Mouse (Mus musculus) frontal cortex, postnatal 36 days (tissue): Measurements from ENCODE around the gene Slc23a2.

Experiments used
- DNase-seq, 2 experiments: peaks; one replicate each; pipeline ENCODE4 v3.0.0; 2022; ENCODE audit warnings: low spot score in 2 of 2

Gene Slc23a2

DNA sequence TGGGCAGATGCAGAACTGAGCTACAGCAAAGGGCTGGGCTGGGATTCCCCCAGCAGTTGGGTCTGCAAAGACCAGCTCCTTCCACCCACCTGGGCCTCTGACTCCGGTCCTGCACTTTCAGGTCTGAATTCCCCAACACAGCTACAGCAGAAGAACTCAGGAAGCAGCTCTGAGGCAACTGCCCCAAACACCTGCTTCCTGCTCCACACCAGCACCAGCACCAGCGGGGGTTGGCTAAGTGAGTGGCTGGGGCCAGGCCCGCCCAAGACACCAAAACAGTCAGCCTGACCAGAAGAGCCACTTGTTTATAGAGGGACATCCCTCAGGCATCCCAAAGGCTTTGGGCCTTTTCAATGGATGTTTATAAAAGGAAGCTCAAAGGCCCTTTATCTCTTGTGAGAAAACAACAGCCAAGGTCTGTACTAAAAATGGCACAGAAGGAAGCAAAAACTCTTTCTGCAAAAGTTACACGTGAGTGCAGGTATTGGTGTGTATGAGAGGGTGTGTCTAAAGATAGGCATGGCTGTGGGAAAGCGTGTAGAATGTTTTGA lies 123.8 kb downstream of the Slc23a2 start:
- DNase-seq: no peak

DNA sequence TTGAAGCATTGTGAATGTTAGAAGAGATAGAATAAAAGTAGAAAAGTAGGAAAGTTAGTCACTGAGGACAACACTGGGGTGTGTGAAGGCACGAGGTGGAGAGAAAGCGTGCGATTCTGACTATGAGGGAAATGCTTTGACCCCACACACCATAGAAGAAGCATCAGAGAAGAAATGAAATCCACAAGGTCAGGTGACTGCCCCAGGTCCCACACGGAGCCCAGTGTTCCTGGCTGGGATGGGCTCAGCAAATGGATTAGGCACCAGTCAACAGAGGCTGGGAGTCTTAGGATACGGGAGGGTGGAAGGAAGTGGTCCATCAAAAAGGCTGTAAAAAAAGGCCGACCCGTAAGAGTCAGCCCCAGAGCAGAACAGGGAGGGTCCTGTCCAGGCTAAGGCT lies 124.5 kb downstream of the Slc23a2 start:
- DNase-seq: no peak

DNA sequence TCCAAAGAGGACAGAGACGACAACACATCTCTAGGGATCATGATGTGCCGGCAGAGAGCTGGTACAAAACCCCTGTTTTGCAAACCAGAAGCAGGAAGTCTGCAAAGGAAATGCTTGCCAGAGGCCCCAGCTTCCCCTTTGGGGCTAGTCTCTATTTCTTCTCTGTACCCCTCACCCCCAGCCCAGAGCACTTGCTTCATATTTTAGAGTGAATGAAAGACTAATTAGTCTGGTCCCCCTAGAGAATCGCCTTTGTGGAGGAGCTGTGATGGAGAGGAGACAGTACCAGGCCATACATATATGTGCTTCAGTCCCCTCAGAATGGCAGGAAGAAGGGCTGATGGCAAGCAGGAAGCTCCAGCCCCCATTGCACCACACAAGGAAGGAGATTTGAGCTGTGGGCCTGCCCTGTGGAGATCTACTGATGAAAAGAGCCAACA lies 125.5 kb downstream of the Slc23a2 start:
- no peak for DNase-seq

DNA sequence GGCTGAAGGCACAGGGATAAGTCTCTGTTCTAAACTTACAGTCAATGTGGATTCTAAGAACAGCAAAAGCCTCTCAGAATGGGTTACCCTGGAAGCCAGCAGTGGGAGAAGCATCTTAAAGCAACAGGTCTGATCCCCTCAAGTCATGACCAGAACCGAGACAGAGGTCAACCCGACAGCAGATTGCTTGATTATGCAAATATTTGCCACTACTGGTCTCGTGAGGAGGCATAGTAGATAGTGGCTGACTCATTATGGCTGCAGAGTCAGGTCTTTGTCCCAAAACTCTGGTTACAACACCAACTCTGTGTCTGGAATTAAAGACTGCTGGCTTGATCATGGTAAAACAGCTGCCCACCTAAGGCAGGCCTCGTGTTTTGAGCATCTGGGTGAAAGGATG lies 126.8 kb downstream of the Slc23a2 start:
- DNase-seq: no peak

DNA sequence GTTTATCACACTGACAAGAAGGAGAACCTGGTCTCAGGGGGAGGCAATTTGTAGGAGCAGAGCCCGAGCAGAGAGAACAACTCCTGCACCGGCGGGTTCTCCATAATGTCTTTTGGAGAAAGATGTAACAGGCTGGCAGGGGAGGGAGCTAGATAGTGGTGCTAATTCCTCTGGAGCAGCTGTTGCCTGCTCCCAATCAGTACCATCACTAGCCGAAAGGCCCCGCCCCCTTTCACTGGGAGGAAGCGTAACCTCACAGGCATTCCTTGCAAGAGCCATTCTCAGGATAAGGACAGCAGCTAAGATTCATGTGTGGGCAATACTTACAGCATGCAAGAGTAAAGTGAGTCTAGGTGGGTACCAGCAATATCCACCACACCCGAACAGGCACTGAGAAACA lies 127.3 kb downstream of the Slc23a2 start:
- no peak for DNase-seq

DNA sequence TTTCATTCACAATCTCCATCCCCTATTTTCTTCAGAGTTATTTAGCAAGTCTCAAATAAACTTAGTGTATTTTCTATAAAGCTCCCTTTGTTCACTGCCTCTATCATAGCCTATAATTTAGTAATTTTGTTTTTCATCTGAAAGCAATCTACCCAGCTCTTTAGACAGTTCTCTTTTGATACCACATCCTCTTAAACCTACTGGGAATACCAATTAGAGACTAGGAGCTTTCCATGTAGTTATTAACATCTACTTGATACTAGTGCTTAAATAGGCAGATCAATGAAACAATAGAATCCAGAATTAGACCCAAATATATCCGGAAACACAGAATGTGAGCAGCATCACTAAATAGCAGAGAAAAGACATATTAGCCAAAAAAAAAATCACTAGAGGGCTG lies 128.9 kb downstream of the Slc23a2 start:
- DNase-seq: no peak

DNA sequence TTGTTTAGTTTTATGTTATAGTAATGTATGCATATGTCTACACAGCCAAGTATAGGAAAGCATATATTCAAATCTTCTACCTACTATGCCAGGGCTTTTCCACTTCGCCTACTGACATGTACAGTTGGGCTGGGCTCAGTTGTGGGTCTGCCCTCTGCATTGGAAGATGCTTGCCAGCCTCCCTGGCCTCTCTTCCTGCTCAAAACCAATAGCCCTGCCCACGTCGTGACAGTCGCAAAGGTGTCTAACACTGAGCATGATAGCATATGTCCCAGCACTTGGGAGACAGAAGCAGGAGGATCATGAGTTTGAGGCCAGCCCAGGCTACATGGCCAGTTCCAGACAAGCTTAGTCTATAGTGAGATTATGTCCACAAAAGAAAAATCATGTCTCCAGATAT lies 131.8 kb downstream of the Slc23a2 start:
- DNase-seq: no peak

DNA sequence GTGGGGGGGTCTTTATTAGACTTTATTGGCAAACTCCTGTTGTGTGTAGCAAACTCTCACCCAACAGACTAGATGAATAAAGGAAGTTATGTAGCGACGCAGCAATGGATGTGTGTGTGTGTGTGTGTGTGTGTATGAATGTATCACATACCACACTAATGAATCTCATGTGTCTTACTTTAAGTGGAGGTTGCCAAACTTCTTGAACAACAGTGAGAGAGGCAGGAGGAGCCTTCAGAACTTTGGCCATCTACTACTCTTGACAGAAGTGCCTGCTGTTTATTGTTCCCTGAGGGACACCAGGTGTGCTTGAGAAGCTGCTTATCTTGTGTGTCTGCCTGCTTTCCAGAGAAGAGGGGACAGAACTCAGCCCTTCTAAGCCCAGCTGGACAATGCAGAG lies 134.1 kb downstream of the Slc23a2 start:
- no peak for DNase-seq

DNA sequence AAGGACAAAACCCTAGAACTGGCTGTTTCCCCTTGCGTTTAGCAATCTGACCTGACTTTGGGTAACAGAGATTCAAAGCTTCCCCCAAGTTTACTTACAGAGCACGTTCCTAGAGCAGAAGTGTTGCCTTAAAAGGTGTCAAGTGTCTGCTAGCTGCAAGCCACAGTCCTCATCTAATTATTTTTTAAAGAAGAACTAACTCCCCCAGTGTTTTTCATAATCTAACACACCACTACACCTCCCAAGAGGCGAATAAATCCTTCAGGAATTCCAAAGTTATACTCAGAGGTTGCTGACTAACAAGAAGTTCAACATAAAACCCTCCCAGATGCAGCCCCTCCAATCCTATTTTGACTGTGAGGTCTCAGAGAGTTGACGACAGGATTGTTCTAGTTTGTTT lies 136.7 kb downstream of the Slc23a2 start:
- DNase-seq: no peak

DNA sequence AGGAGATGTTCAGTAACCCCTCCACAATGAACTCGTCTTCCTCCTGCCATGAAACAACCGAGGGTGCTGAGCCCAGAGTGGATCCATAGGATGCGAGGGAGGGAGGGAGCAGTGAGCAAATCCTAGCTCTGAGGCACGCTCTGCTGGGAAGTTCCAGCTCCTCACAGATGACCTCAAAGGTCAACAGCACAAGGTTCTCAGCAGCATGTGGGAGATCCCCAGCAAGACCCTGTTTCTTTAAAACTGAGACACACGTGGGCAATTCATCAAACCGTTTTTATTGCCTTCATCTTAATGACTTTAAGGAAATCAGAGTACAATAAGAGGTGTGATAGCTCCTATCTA lies 137.5 kb downstream of the Slc23a2 start:
- no peak for DNase-seq

DNA sequence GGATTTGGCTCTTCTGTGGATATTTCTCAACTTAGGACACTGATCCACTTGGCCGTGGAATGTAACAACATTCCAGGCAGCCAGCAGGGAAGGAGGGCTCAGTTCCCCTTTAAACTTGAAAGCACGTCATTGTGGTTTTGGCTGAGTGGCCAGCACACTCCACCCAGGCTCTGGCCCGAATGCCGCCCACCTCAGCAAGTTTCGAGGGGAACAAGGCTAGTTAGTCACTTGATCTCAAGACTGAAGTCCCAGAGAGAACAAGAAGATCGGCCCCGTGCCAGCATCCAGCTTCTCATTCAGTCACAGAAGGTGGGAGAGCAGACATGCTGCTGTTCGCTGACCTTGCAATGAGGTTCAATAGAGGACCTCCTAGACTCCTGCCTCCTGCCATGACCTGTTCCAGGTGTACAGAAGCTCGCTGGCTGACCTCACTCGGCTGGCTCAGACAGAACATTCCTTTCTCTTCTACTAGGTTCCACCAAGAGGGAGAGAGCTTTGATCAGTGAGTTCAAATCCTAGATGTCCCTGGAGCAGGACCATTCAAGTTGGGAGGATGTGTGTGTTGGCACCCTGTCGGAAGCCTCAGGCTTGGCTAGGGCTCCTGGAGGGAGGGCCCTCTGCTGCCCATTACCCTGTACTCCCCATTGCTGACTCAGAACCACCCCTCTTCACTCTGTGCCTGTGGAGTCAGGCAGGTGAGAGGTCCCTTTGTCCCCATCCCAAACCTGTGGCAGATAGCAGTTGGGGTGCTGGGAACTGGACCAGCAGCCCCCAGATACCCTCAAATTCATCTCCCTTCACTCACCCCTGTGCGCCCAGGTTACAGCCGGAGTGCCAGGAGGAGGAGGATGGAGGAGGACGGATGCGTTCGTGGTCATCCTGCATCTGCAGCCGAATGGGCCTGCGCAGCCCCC lies 138.1 kb downstream of the Slc23a2 start:
- no peak for DNase-seq

DNA sequence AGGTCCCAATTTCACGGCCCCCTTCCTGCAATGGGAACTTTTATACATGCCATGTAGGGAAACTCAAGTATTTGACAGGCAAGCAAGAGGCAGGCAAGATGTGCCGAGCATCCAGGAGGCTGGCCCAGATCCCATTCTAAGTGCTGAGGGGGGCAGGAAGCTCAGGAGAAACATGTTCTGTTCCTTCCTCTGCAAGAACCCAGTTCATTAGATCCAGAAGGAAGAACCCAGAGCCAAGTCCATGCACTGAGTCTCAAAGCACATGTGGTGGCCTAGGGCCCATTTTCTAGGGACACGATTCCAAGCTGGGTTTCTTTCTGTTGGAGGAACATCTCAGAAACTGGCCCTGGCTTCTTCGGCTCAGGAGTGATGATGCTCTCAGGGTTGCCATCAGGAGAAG lies 139.5 kb downstream of the Slc23a2 start:
- DNase-seq: no peak

DNA sequence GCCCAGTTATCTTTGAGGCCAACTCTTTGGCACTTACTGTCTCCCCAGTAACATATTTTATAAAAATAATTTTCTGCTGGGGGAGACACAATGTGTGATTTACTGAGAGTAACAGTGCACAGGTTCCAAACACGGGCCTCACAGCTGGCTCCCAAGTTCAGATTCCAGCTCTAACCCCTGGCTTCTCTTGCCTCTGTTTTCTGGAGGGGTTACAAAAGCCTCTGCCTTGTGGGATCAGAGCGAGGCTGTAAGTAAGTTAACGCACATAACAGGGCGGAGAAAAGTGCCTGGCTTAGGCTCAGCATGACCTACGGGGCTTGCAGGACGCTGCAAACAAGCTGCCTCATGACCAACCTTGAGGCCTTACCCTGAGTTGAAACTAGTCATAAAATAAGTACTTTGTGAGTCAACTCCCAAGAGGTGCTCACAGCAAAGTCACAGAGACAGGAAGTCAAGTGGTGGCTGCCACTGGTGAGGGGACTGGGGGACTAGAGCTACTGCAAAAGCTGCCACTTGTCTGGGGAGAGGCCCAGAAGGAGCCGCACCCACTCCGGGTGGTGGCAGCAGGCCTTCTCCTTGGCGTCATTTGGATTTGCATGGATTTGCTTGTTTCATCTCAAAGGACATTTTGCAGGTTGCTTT lies 140.3 kb downstream of the Slc23a2 start:
- no peak for DNase-seq

DNA sequence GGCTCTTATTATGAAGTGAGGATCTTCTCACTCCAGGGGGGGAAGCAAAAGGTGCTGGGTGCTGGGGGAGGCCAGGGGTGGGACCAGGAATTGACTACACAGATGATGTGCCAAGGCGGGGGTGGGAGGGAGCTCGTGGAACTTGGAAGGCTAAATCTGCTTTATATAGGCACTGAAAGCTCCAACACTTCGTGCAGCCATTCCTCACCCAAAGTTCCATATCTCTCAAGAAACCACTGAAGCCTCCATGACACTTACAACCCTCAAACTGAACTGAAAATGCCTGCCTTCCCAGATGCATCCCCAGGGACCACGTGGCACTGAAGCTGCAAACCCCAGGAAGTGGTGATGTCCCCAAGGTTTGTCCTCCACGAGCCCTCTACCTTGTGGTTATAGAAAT lies 141.0 kb downstream of the Slc23a2 start:
- DNase-seq: no peak
